Mouse (Mus musculus) heart, adult 2 months (tissue): ENCODE measurements around the gene Spdef. TPM values are rescaled to one million over a fixed set of nuclear protein-coding genes. Genes with fewer than 3 reads are reported as not detected.

Experiments
- DNase-seq, 2 experiments: peaks; one replicate each; pipeline ENCODE4 v3.0.0; 2021
- H3K27ac ChIP-seq: fragments of 200-600 bp; 2 replicates; pipeline ENCODE4 v1.8.1; 2022
- H3K27me3 ChIP-seq: fragments of 200-500 bp; 2 replicates; pipeline ENCODE4 v1.6.1; 2012; ENCODE audit warnings: mild to moderate bottlenecking, low read length, inconsistent platforms, mixed read lengths; ENCODE audit not compliant: control insufficient read depth, insufficient read depth
- H3K36me3 ChIP-seq: fragments of 200-500 bp; 2 replicates; pipeline ENCODE4 v1.6.1; 2012; ENCODE audit warnings: low read length, inconsistent platforms; ENCODE audit not compliant: control insufficient read depth, insufficient read depth
- H3K4me1 ChIP-seq: fragments of 200-500 bp; 2 replicates; pipeline ENCODE4 v1.6.1; 2011; ENCODE audit warnings: low read length; ENCODE audit not compliant: control insufficient read depth, insufficient read depth
- H3K4me3 ChIP-seq: fragments of 200-600 bp; 2 replicates; pipeline ENCODE4 v1.8.1; 2022
- H3K79me2 ChIP-seq: fragments of 200-500 bp; replicated peaks from 2 replicates; pipeline ENCODE4 v1.6.1; 2012; ENCODE audit warnings: mild to moderate bottlenecking, inconsistent platforms, low read length, moderate library complexity, mixed read lengths; ENCODE audit not compliant: control insufficient read depth, insufficient read depth
- H3K9ac ChIP-seq: fragments of 200-500 bp; 2 replicates; pipeline ENCODE4 v1.6.1; 2012; ENCODE audit warnings: low read depth, mild to moderate bottlenecking, control low read depth, inconsistent platforms, low read length, mixed read lengths
- CTCF ChIP-seq: fragments of 200-600 bp; IDR thresholded peaks from 2 replicates; pipeline ENCODE4 v1.8.1; 2022; ENCODE audit warnings: antibody characterized with exemption, mild to moderate bottlenecking, moderate library complexity
- EP300 ChIP-seq: fragments of 200-500 bp; IDR thresholded peaks from 2 replicates; pipeline ENCODE4 v1.6.1; 2011; ENCODE audit warnings: low read depth, low read length, control low read depth; ENCODE audit not compliant: insufficient read depth
- WGBS: fragments of 180-500 bp; shearing (Covaris S2); methylation state at CpG from one replicate; pipeline ENCODE4 v1.1.7; 2018; 5-methylcytosine and 5-hydroxymethylcytosine counted together
- intact Hi-C: fragments of 180-260 bp; cut with DNase I; formaldehyde crosslinking; loops from one replicate; pipeline ENCODE4 v1.15.1; 2025
- polyA plus RNA-seq: library from polyadenylated mRNA; depleted of rRNA; stranded (reverse); fragments of >200 nt; gene quantifications from 2 replicates; pipeline ENCODE4 v1.2.3, GENCODE M21; 2012; rRNA removed
- total RNA-seq, 2 experiments: library from RNA; stranded (reverse); gene quantifications; 2 replicates each; pipeline ENCODE4 v1.2.3; 2021

The Spdef gene
- total and polyA plus RNA-seq, 3 experiments, result 0.21 TPM; not detected in 2

DNA sequence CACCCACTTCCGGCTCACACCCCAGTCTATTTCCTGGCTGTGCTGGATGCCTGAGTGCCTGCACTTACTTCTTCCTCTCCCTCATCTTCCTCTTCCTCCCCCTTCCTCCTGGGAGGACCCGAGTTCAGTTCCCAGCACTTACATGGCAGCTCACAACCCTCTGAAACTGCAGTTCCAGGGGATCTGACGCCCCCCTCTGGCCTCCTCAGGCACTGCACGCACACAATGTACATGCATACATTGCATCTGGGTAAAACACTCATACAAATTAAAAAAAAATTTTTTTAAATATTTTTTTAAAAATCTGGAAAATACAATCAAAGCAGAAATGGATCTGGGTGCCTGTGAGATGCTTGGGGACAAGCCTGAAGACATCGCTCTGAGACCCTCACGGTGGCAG lies 57.0 kb downstream of the Spdef start:
- DNase-seq, result no peak
- Histone ChIP-seq H3K79me2 (no peaks in the 10 kb centered on the region), H3K4me1 (no peaks in the 10 kb centered on the region), H3K27ac (no peak overlapping the region), H3K9ac (no peak overlapping the region), H3K27me3 (no peaks in the 10 kb centered on the region), H3K36me3 (no peaks in the 10 kb centered on the region), H3K4me3 (no peak overlapping the region)
- intact Hi-C loops, result no loop called here
- TF ChIP-seq EP300, result no peak
- TF ChIP-seq CTCF, result 0 out of 2 replicates have a peak, but pooled peaks have one; percentile 4
- 74% methylated on average over 6 of the region's 6 CpGs for WGBS

Other genes with a start within 250 kb of the Spdef start
- under 1 TPM; 0.13 to 0.16 TPM for gene Grm4, start 207.6 kb downstream of the Spdef start, total RNA-seq
- gene Grm4, start 207.6 kb downstream of the Spdef start, polyA plus RNA-seq, result 0.47 and 0.53 TPM in 2 replicates
- gene Hmga1, start 172.5 kb downstream of the Spdef start, total RNA-seq, result 10 to 100 TPM; 47.5 to 48.2 TPM
- gene Hmga1, start 172.5 kb downstream of the Spdef start, polyA plus RNA-seq, result 73.8 and 78.0 TPM in 2 replicates
- 1 to 10 TPM; 9.1 TPM for gene AI413582, start 163.2 kb downstream of the Spdef start, total RNA-seq
- gene AI413582, start 163.2 kb downstream of the Spdef start, polyA plus RNA-seq, result 14.1 and 22.4 TPM in 2 replicates
- 100 to 1,000 TPM; 330 to 346 TPM for gene Nudt3, start 105.5 kb downstream of the Spdef start, total RNA-seq
- 143 and 189 TPM in 2 replicates for gene Nudt3, start 105.5 kb downstream of the Spdef start, polyA plus RNA-seq
- gene RPS10-NUDT3, start 93.7 kb downstream of the Spdef start, total RNA-seq, result not detected
- gene RPS10-NUDT3, start 93.7 kb downstream of the Spdef start, polyA plus RNA-seq, result not detected in 2 replicates
- 100 to 1,000 TPM; 529 to 604 TPM for gene Rps10, start 92.3 kb downstream of the Spdef start, total RNA-seq
- 448 and 482 TPM in 2 replicates for gene Rps10, start 92.3 kb downstream of the Spdef start, polyA plus RNA-seq
- under 1 TPM; 0.44 to 0.45 TPM for gene Pacsin1, start 73.4 kb downstream of the Spdef start, total RNA-seq
- gene Pacsin1, start 73.4 kb downstream of the Spdef start, polyA plus RNA-seq, result 0.29 and 0.61 TPM in 2 replicates
- gene D17Wsu92e, start 91.7 kb upstream of the Spdef start, total RNA-seq, result 100 to 1,000 TPM; 136 to 151 TPM
- 112 and 163 TPM in 2 replicates for gene D17Wsu92e, start 91.7 kb upstream of the Spdef start, polyA plus RNA-seq
- 10 to 100 TPM; 44.5 to 55.2 TPM for gene Snrpc, start 109.2 kb upstream of the Spdef start, total RNA-seq
- gene Snrpc, start 109.2 kb upstream of the Spdef start, polyA plus RNA-seq, result 43.4 and 52.4 TPM in 2 replicates
- 10 to 100 TPM; 14.7 to 19.4 TPM for gene Uhrf1bp1, start 127.5 kb upstream of the Spdef start, total RNA-seq
- 5.3 and 10.1 TPM in 2 replicates for gene Uhrf1bp1, start 127.5 kb upstream of the Spdef start, polyA plus RNA-seq
- gene Anks1, start 180.4 kb upstream of the Spdef start, total RNA-seq, result 10 to 100 TPM; 51.6 to 76.4 TPM
- 64.4 and 90.1 TPM in 2 replicates for gene Anks1, start 180.4 kb upstream of the Spdef start, polyA plus RNA-seq
- gene Taf11, start 180.9 kb upstream of the Spdef start, total RNA-seq, result 10 to 100 TPM; 21.5 to 21.6 TPM
- 12.5 and 13.2 TPM in 2 replicates for gene Taf11, start 180.9 kb upstream of the Spdef start, polyA plus RNA-seq